Mouse (Mus musculus) forebrain, embryonic 12.5 days (tissue): ENCODE measurements at regions not wholly inside any gene's neighbourhood (a gene's known extent, or its start where the extent isn't known, plus 50 kb on each side); places are given as distances from the start of the nearest gene placed in this dataset.

Experiments
- ATAC-seq: fragments of 200-750 bp; cut with Nextera tagmentation; 2 replicates; pipeline ENCODE4 v1.8.0; 2017; ENCODE audit warnings: moderate TSS enrichment; ENCODE audit not compliant: low FRiP score
- H3K27ac ChIP-seq: fragments of 300-500 bp; sonication (generic); 2 replicates; pipeline ENCODE4 v1.5.1; 2016; ENCODE audit warnings: mild to moderate bottlenecking
- H3K27me3 ChIP-seq: fragments of 300-500 bp; sonication (generic); 2 replicates; pipeline ENCODE4 v1.6.1; 2016; ENCODE audit warnings: mild to moderate bottlenecking
- H3K36me3 ChIP-seq: fragments of 300-500 bp; sonication (generic); replicated peaks from 2 replicates; pipeline ENCODE4 v1.6.1; 2016; ENCODE audit warnings: mild to moderate bottlenecking
- H3K4me1 ChIP-seq: fragments of 300-500 bp; sonication (generic); 2 replicates; pipeline ENCODE4 v1.6.1; 2016
- H3K4me2 ChIP-seq: fragments of 300-500 bp; sonication (generic); 2 replicates; pipeline ENCODE4 v1.6.1; 2016; ENCODE audit warnings: mild to moderate bottlenecking, moderate library complexity
- H3K4me3 ChIP-seq: fragments of 300-500 bp; sonication (generic); replicated peaks from 2 replicates; pipeline ENCODE4 v1.5.1; 2016; ENCODE audit warnings: mild to moderate bottlenecking
- H3K9ac ChIP-seq: fragments of 300-500 bp; sonication (generic); 2 replicates; pipeline ENCODE4 v1.6.1; 2016; ENCODE audit warnings: mild to moderate bottlenecking
- H3K9me3 ChIP-seq: fragments of 300-500 bp; sonication (generic); 2 replicates; pipeline ENCODE4 v1.6.1; 2016
- WGBS: fragments of 180-500 bp; shearing (Covaris S2); methylation state at CpG from one replicate; pipeline ENCODE4 v1.1.7; 2016; 5-methylcytosine and 5-hydroxymethylcytosine counted together

GRCm38 (mm10) chr2:45654693-45655092, 537.5 kb upstream of the Zeb2 start:
- Histone ChIP-seq H3K9ac (no peak overlapping the region), H3K27ac (no peak overlapping the region), H3K4me2 (no peak overlapping the region), H3K36me3 (no peaks in the 10 kb centered on the region), H3K4me1 (no peaks in the 10 kb centered on the region), H3K27me3 (no peaks in the 10 kb centered on the region), H3K4me3 (no peak overlapping the region), H3K9me3 (no peaks in the 10 kb centered on the region)
- no peak for ATAC-seq

DNA sequence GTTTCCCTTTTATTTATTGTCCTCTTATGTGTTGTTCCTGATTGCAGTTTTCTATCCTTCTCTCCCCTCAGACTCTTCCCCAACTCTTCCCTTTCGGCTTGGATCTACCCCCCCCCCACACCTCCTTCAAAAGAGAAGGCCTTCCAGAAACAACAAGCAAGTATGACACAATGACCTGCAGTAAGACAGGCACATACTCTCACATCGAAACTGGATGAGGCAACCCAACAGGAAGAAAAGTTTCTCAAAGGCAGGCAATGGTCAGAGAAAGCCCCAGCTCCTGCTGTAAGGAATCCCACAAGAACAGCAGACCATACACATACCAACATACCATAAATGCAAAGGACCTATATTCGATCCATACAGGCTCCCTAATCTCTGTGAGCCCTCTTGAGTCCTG, 535.8 kb upstream of the Zeb2 start:
- Histone ChIP-seq H3K4me1 (no peaks in the 10 kb centered on the region), H3K36me3 (no peaks in the 10 kb centered on the region), H3K4me3 (no peak overlapping the region), H3K27me3 (no peaks in the 10 kb centered on the region), H3K27ac (no peak overlapping the region), H3K9me3 (no peaks in the 10 kb centered on the region), H3K4me2 (no peak overlapping the region), H3K9ac (no peak overlapping the region)
- WGBS, result 61% methylated on average over 3 of the region's 3 CpGs
- no peak for ATAC-seq

GRCm38 (mm10) chr2:45650271-45650985, 533.2 kb upstream of the Zeb2 start:
- ATAC-seq, result no peak
- Histone ChIP-seq H3K9ac (no peak overlapping the region), H3K4me1 (no peaks in the 10 kb centered on the region), H3K4me3 (no peak overlapping the region), H3K27ac (no peak overlapping the region), H3K4me2 (no peak overlapping the region), H3K9me3 (no peaks in the 10 kb centered on the region), H3K27me3 (no peaks in the 10 kb centered on the region), H3K36me3 (no peaks in the 10 kb centered on the region)
- WGBS, result 74% methylated on average over 5 of the region's 5 CpGs

- Histone ChIP-seq H3K4me1 (no peaks in the 10 kb centered on the region), H3K27ac (no peak overlapping the region), H3K4me3 (no peak overlapping the region), H3K27me3 (no peaks in the 10 kb centered on the region), H3K4me2 (no peak overlapping the region), H3K9me3 (no peaks in the 10 kb centered on the region), H3K9ac (no peak overlapping the region), H3K36me3 (no peaks in the 10 kb centered on the region)
- no peak for ATAC-seq
- 87% methylated on average over 3 of the region's 3 CpGs for WGBS
These were observed 530.7 kb upstream of the Zeb2 start for GRCm38 (mm10) chr2:45647846-45648245.

- H3K4me3 ChIP-seq, result no peak overlapping the region
- H3K9me3 ChIP-seq, result no peaks in the 10 kb centered on the region
- H3K4me1 ChIP-seq, result peaks cover 3% of the 10 kb centered on the region; the same call in 1 of the 2 replicates
- H3K9ac ChIP-seq, result no peak overlapping the region
- no peaks in the 10 kb centered on the region for H3K36me3 ChIP-seq
- 72% methylated on average over 7 of the region's 7 CpGs for WGBS
- ATAC-seq, result no peak
- no peaks in the 10 kb centered on the region for H3K27me3 ChIP-seq
- H3K4me2 ChIP-seq, result no peak overlapping the region
- H3K27ac ChIP-seq, result no peak overlapping the region
These were observed 512.9 kb upstream of the Zeb2 start for GRCm38 (mm10) chr2:45630081-45630480.

DNA sequence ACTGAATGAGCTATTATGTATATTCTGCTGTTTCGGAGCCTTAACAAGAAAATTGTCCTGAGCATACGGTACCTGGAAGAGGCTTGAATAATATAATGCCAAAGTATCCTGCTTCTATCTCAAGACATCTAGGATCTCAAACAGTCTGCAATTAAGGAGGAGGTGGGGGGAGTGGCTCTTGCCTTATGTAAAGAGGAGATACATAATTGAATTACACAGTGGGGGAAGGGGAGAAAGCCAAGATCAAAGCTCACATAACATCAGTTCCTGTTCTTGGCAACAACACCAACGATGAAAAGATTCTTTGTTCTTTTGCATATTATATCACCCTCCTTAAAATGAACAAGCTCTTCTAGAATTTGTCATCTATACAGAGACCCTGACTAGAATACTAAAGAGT, 512.4 kb upstream of the Zeb2 start:
- Histone ChIP-seq H3K4me2 (no peak overlapping the region), H3K4me1 (peaks cover 3% of the 10 kb centered on the region; the same call in 1 of the 2 replicates), H3K4me3 (no peak overlapping the region), H3K27me3 (no peaks in the 10 kb centered on the region), H3K9ac (no peak overlapping the region), H3K27ac (no peak overlapping the region), H3K9me3 (0 out of 2 replicates have a peak, but pooled peaks cover 2% of the 10 kb centered on the region), H3K36me3 (no peaks in the 10 kb centered on the region)
- no peak for ATAC-seq
- 58% methylated on average over 3 of the region's 3 CpGs for WGBS

GRCm38 (mm10) chr2:45623056-45623455, 505.9 kb upstream of the Zeb2 start:
- Histone ChIP-seq H3K27me3 (no peaks in the 10 kb centered on the region), H3K9me3 (0 out of 2 replicates have a peak, but pooled peaks cover 2% of the 10 kb centered on the region), H3K4me2 (no peak overlapping the region), H3K27ac (no peak overlapping the region), H3K4me3 (no peak overlapping the region), H3K36me3 (no peaks in the 10 kb centered on the region), H3K9ac (no peak overlapping the region), H3K4me1 (no peaks in the 10 kb centered on the region)
- WGBS, result 80% methylated on average over 3 of the region's 3 CpGs
- ATAC-seq, result no peak

DNA sequence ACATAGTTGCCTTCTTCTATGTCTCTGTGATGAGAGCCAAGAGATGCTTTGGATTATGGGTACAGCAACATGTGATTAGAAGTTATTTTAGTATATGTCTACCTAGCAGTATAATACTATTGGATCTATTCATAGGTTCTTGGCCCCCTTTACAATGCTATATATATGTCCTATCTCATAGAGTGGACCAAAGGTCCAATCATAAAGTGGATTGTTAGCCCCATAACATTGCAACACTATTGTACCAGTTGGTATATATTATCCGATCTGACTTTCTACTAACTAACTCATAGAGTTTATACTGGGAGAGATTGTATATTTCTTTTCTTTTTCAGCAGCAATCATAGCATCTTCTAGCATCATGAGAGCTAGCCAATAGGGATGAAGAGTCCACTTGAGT, 491.7 kb upstream of the Zeb2 start:
- Histone ChIP-seq H3K9me3 (no peaks in the 10 kb centered on the region), H3K9ac (no peak overlapping the region), H3K27ac (no peak overlapping the region), H3K27me3 (no peaks in the 10 kb centered on the region), H3K4me3 (no peak overlapping the region), H3K36me3 (no peaks in the 10 kb centered on the region), H3K4me2 (no peak overlapping the region), H3K4me1 (no peaks in the 10 kb centered on the region)
- ATAC-seq, result no peak
- WGBS, result 92% methylated on average over 1 of the region's 1 CpGs

GRCm38 (mm10) chr2:45607393-45607792, 490.2 kb upstream of the Zeb2 start:
- Histone ChIP-seq H3K27ac (no peak overlapping the region), H3K4me1 (no peaks in the 10 kb centered on the region), H3K4me3 (no peak overlapping the region), H3K9me3 (no peaks in the 10 kb centered on the region), H3K27me3 (no peaks in the 10 kb centered on the region), H3K9ac (no peak overlapping the region), H3K36me3 (no peaks in the 10 kb centered on the region), H3K4me2 (no peak overlapping the region)
- no peak for ATAC-seq

DNA sequence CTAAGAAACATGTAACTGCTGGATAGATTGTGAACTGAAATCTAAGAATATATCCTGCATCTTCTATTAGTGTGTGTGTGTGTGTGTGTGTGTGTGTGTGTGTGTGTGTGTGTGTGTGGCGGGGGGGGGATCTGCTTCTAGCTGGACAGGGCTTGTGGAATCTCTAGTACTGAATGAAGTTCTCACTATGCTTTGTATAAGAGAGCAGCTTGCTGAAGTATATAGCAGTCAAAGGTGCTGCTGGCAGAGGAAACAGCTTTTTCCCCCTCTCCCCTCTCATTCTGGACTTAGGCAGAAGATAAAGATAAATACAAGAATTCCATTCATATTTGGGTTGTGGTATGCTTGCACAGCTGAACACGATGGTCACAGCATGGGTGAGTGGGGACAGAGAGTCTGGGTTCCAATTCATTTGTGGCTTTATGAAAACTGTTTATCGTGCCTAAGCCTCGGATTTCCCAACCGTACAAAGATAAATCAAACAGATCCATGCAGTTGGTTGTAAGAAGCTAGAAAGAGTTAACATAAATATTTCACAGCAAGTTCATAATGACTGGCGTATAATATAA, 484.2 kb upstream of the Zeb2 start:
- H3K9ac ChIP-seq, result no peak overlapping the region
- H3K9me3 ChIP-seq, result no peaks in the 10 kb centered on the region
- H3K4me3 ChIP-seq, result no peak overlapping the region
- H3K27me3 ChIP-seq, result no peaks in the 10 kb centered on the region
- H3K36me3 ChIP-seq, result no peaks in the 10 kb centered on the region
- WGBS, result 83% methylated on average over 6 of the region's 6 CpGs
- no peak for ATAC-seq
- H3K27ac ChIP-seq, result no peak overlapping the region
- no peaks in the 10 kb centered on the region for H3K4me1 ChIP-seq
- no peak overlapping the region for H3K4me2 ChIP-seq

GRCm38 (mm10) chr2:45593765-45594164, 476.6 kb upstream of the Zeb2 start:
- no peak for ATAC-seq
- Histone ChIP-seq H3K4me3 (no peak overlapping the region), H3K36me3 (no peaks in the 10 kb centered on the region), H3K9me3 (no peaks in the 10 kb centered on the region), H3K9ac (no peak overlapping the region), H3K4me2 (no peak overlapping the region), H3K4me1 (no peaks in the 10 kb centered on the region), H3K27ac (no peak overlapping the region), H3K27me3 (no peaks in the 10 kb centered on the region)
- WGBS, result 94% methylated on average over 4 of the region's 4 CpGs

DNA sequence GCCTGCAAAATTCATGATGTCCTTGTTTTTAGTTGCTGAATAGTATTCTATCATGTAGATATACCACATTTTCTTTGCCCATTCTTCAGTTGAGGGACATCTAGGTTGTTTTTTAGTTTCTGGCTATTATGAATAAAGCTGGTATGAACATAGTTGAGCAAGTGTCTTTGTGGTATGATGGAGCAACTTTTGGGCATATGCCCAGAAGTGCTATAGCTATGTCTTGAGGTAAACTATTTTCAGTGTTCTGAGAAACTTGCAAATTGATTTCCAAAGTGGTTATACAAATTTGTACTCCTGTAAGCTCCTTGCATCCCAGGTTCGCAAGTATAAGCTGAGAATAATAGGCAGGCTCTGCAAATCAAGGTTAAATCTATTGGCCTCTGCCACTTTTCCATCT, 473.8 kb upstream of the Zeb2 start:
- no peaks in the 10 kb centered on the region for H3K4me1 ChIP-seq
- H3K36me3 ChIP-seq, result no peaks in the 10 kb centered on the region
- no peaks in the 10 kb centered on the region for H3K9me3 ChIP-seq
- H3K4me2 ChIP-seq, result no peak overlapping the region
- WGBS, result 82% methylated on average over 1 of the region's 1 CpGs
- no peak overlapping the region for H3K27ac ChIP-seq
- no peak overlapping the region for H3K4me3 ChIP-seq
- no peak overlapping the region for H3K9ac ChIP-seq
- no peaks in the 10 kb centered on the region for H3K27me3 ChIP-seq
- ATAC-seq, result no peak

- WGBS, result 80% methylated on average over 2 of the region's 2 CpGs
- Histone ChIP-seq H3K27ac (no peak overlapping the region), H3K4me3 (no peak overlapping the region), H3K4me2 (no peak overlapping the region), H3K36me3 (no peaks in the 10 kb centered on the region), H3K9me3 (no peaks in the 10 kb centered on the region), H3K27me3 (no peaks in the 10 kb centered on the region), H3K9ac (no peak overlapping the region), H3K4me1 (no peaks in the 10 kb centered on the region)
- ATAC-seq, result no peak
These were observed 471.1 kb upstream of the Zeb2 start for GRCm38 (mm10) chr2:45588248-45588647.
